Mouse (Mus musculus): ENCODE measurements at regions not wholly inside any gene's neighbourhood (a gene's known extent, or its start where the extent isn't known, plus 50 kb on each side); places are given as distances from the start of the nearest gene placed in this dataset.

DNA sequence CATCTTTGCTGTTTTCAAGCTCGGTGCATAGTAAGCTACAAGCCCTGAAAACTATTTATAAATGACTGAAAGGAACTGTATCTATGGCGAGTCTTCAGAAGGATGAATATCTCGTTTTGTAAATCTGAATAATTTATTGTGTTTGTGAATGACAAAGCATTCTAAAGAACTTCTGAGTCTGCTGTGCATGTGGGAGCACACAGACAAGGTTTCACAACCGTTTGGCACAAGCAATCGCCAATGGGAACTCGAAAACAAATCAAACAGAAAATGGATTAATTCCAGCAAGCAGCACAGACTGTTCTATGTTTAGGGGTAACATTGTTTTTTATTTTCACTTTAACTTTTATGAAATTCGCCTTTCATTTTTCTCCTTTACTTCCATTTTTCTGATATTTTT, 486.0 kb downstream of the Tdrd3 start:
- TF ChIP-seq CTCF (IDR thresholded peaks at IDR 0.05; ENCODE audit: low read depth) (no peak), EP300 (optimal IDR thresholded peaks at IDR 0.05) (no peak)

Data from stomach, postnatal 0 days (tissue).